Mouse (Mus musculus): ENCODE measurements around the gene Hist2h3c1.

DNA sequence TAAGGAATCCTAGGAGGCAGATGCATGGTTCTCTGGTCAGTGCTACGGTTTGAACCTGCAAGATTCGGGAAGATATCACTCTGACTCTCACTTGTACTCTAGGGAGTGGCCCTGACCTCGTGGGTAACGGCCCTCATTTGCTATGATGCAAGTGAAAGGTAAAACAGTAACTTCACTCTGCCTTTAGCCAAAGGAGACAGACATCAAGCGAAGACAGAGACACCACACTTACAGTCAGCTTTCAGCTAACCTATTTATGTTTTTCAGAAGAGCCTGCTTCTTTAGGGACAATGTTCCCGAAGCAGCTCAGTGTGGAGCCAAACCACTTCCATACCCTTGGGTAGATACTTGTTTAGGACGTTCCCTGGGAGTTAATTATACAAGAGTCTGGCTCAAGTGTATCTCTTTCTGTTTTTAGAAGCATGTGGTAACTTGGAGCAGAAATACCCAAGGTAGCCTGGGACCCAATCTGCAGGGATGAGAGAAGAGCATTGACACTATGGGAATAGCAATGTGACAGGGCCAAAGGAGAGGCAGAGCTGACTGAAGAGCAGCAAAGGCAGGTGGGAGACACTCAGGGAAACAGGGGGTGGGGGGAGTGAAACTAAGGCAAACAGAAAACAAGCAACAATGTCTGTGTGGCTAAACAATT lies 2.4 kb upstream of the Hist2h3c1 start:
- TF ChIP-seq EP300 (IDR thresholded peaks at IDR 0.05; ENCODE audit: insufficient read depth, low read depth, low read length) = no peak
- TF ChIP-seq CTCF (IDR thresholded peaks at IDR 0.05) = no peak
